Mouse (Mus musculus): ENCODE data around the gene Mex3b. TPM values are rescaled to one million over a fixed set of nuclear protein-coding genes. Genes with fewer than 3 reads are reported as not detected.

The Mex3b gene
- total and polyA plus RNA-seq, 3 experiments: 0.59 to 2.5 (median 2.1) TPM

DNA sequence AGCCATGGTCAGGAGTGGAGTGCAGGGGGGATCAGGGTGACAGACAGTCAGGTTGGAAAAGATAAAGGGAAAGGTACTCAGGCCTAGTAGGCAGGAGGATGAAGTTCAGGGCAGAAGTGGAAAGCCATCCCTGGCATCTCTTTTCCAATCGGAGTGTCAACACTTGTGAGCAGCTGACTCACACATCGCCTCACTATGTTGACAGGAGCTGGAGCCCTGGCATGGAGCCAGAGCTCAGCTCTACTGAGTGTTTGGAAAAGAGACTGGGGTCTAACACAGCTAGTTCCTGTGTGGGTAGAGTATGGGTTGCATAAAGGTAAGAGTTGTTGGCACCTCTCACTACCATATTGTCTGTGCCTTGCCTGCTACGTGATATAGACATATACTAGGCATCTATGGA lies 38.4 kb downstream of the Mex3b start:
- H3K27ac ChIP-seq (ENCODE audit: insufficient read depth, low read depth): no peak overlapping the region
- DNase-seq (ENCODE audit: extremely low read depth): no peak
- in situ Hi-C loops (cut with MboI; ENCODE audit: low pct_ligation_motif_present, low pct_unique_long_range_greater_than_20kb, low sequenced_read_pairs): no loop called here
- peaks cover 0 to 2% of the 10 kb centered on the region in 2 experiments; a peak in 1 of 4 replicates for H3K4me1 ChIP-seq (ENCODE audit: control insufficient read depth in 1 of 2, insufficient read depth in 2 of 2)
- TF ChIP-seq MAZ (IDR thresholded peaks at IDR 0.05; ENCODE audit: low read depth, low read length): no peak
- no peak for TF ChIP-seq MAFK (IDR thresholded peaks at IDR 0.05; ENCODE audit: insufficient replicate concordance, low read length)
- no peak for TF ChIP-seq MXI1 (IDR thresholded peaks at IDR 0.05; ENCODE audit: low read depth, low read length)
- TF ChIP-seq JUN (IDR thresholded peaks at IDR 0.05; ENCODE audit: insufficient read depth, low read depth, low read length): no peak
- TF ChIP-seq NELFE (IDR thresholded peaks at IDR 0.05; ENCODE audit: low read depth, low read length): no peak
- TF ChIP-seq HCFC1 (IDR thresholded peaks at IDR 0.05; ENCODE audit: low read depth, low read length): no peak
- no peak for TF ChIP-seq GABPA (IDR thresholded peaks at IDR 0.05; ENCODE audit: insufficient replicate concordance, low read depth, low read length)
- no peaks in the 10 kb centered on the region for H3K27me3 ChIP-seq (replicated peaks)
- no peak overlapping the region for H3K4me2 ChIP-seq (ENCODE audit: insufficient read depth, low read depth, poor library complexity, severe bottlenecking)
- no peaks in the 10 kb centered on the region for H3K9me3 ChIP-seq (replicated peaks; ENCODE audit: low read length)
- H3K9ac ChIP-seq (ENCODE audit: insufficient read depth, low read depth): no peak overlapping the region
- no peaks in the 10 kb centered on the region for H3K36me3 ChIP-seq (replicated peaks in 1 of 2; ENCODE audit: control insufficient read depth in 1 of 2, insufficient read depth in 1 of 2, low read length in 1 of 2)
- dilution Hi-C loops (cut with MboI; ENCODE audit: extremely low pct_ligation_motif_present, extremely low pct_unique_long_range_greater_than_20kb, low sequenced_read_pairs): no loop called here
- no peak overlapping the region for H3K4me3 ChIP-seq (replicated peaks in 1 of 3; ENCODE audit: low read depth in 2 of 3, low read length in 2 of 3, poor library complexity in 1 of 3)
- H3K79me2 ChIP-seq (replicated peaks; ENCODE audit: control insufficient read depth, extremely low read depth, insufficient read depth, poor library complexity, severe bottlenecking): no peaks in the 10 kb centered on the region

GRCm38 (mm10) chr7:82907081-82907480 lies 39.9 kb downstream of the Mex3b start:
- H3K36me3 ChIP-seq (replicated peaks in 1 of 2; ENCODE audit: control insufficient read depth in 1 of 2, insufficient read depth in 1 of 2, low read length in 1 of 2): no peaks in the 10 kb centered on the region
- H3K9ac ChIP-seq (ENCODE audit: insufficient read depth, low read depth): no peak overlapping the region
- no peaks in the 10 kb centered on the region for H3K9me3 ChIP-seq (replicated peaks; ENCODE audit: low read length)
- H3K27me3 ChIP-seq (replicated peaks): no peaks in the 10 kb centered on the region
- no peak for DNase-seq (ENCODE audit: extremely low read depth)
- TF ChIP-seq CHD2 (IDR thresholded peaks at IDR 0.05; ENCODE audit: low read length) (no peak), ZMIZ1 (IDR thresholded peaks at IDR 0.05; ENCODE audit: low read depth, low read length) (no peak), MAFK (IDR thresholded peaks at IDR 0.05; ENCODE audit: insufficient replicate concordance, low read length) (no peak), ZNF384 (IDR thresholded peaks at IDR 0.05; ENCODE audit: low read depth, low read length) (no peak), JUND (conservative IDR thresholded peaks at IDR 0.05; ENCODE audit: low read depth, low read length) (no peak), GABPA (IDR thresholded peaks at IDR 0.05; ENCODE audit: insufficient replicate concordance, low read depth, low read length) (no peak), TCF12 (IDR thresholded peaks at IDR 0.05; ENCODE audit: low read depth, low read length) (no peak), JUN (IDR thresholded peaks at IDR 0.05; ENCODE audit: insufficient read depth, low read depth, low read length) (no peak), IRF4 (IDR thresholded peaks at IDR 0.05; ENCODE audit: low read depth, low read length) (no peak), PAX5 (IDR thresholded peaks at IDR 0.05; ENCODE audit: low read length) (no peak), POLR2AphosphoS2 (IDR thresholded peaks at IDR 0.05; ENCODE audit: low read depth, low read length) (no peak), USF1 (IDR thresholded peaks at IDR 0.05; ENCODE audit: low read depth, low read length) (no peak), BHLHE40 (IDR thresholded peaks at IDR 0.05; ENCODE audit: low read depth, low read length) (no peak), NELFE (IDR thresholded peaks at IDR 0.05; ENCODE audit: low read depth, low read length) (no peak), SMC3 (IDR thresholded peaks at IDR 0.05; ENCODE audit: low read depth, low read length) (no peak), SIN3A (IDR thresholded peaks at IDR 0.05; ENCODE audit: low read length) (no peak), ZC3H11A (IDR thresholded peaks at IDR 0.05; ENCODE audit: low read depth, low read length) (no peak), E2F4 (IDR thresholded peaks at IDR 0.05; ENCODE audit: insufficient replicate concordance, low read depth, low read length) (no peak), EP300 (IDR thresholded peaks at IDR 0.05; ENCODE audit: low read length) (no peak), MXI1 (IDR thresholded peaks at IDR 0.05; ENCODE audit: low read depth, low read length) (no peak)
- in situ Hi-C loops (cut with MboI; ENCODE audit: low pct_ligation_motif_present, low pct_unique_long_range_greater_than_20kb, low sequenced_read_pairs) (no loop called here), dilution Hi-C loops (cut with MboI; ENCODE audit: extremely low pct_ligation_motif_present, extremely low pct_unique_long_range_greater_than_20kb, low sequenced_read_pairs) (no loop called here)
- H3K4me2 ChIP-seq (ENCODE audit: insufficient read depth, low read depth, poor library complexity, severe bottlenecking): no peak overlapping the region
- H3K4me3 ChIP-seq (replicated peaks in 1 of 3; ENCODE audit: low read depth in 2 of 3, low read length in 2 of 3, poor library complexity in 1 of 3): no peak overlapping the region
- H3K27ac ChIP-seq (ENCODE audit: insufficient read depth, low read depth): no peak overlapping the region
- peaks cover 0 to 5% of the 10 kb centered on the region in 2 experiments; a peak in 2 of 4 replicates for H3K4me1 ChIP-seq (ENCODE audit: control insufficient read depth in 1 of 2, insufficient read depth in 2 of 2)
- H3K79me2 ChIP-seq (replicated peaks; ENCODE audit: control insufficient read depth, extremely low read depth, insufficient read depth, poor library complexity, severe bottlenecking): no peaks in the 10 kb centered on the region

All from CH12.LX (cell line).